Mouse (Mus musculus) liver, embryonic 14.5 days (tissue): ENCODE measurements at regions not wholly inside any gene's neighbourhood (a gene's known extent, or its start where the extent isn't known, plus 50 kb on each side); places are given as distances from the start of the nearest gene placed in this dataset.

ENCODE experiments used
- ATAC-seq: fragments of 200-750 bp; cut with Nextera tagmentation; 2 replicates; pipeline ENCODE4 v1.8.0; 2017; ENCODE audit warnings: moderate number of reproducible peaks, mild to moderate bottlenecking, moderate library complexity; ENCODE audit not compliant: insufficient read depth
- DNase-seq, 3 experiments: peaks; one replicate each; pipeline ENCODE4 v3.0.0-alpha.2; 2012 to 2013; ENCODE audit warnings: low read depth in 3 of 3, low spot score in 3 of 3
- H3K27ac ChIP-seq: fragments of 300-500 bp; sonication (generic); 2 replicates; pipeline ENCODE4 v1.5.1; 2014; ENCODE audit warnings: moderate library complexity, mild to moderate bottlenecking, control low read depth, inconsistent platforms
- H3K27me3 ChIP-seq: fragments of 300-500 bp; sonication (generic); 2 replicates; pipeline ENCODE4 v1.6.1; 2014; ENCODE audit warnings: mild to moderate bottlenecking, low read length, moderate library complexity; ENCODE audit not compliant: control insufficient read depth, insufficient read depth
- H3K36me3 ChIP-seq: fragments of 300-500 bp; sonication (generic); replicated peaks from 2 replicates; pipeline ENCODE4 v1.6.1; 2014; ENCODE audit warnings: low read depth; ENCODE audit not compliant: control insufficient read depth, insufficient read depth
- H3K4me1 ChIP-seq, 2 experiments: fragments of 200-500 bp in 1 of 2; fragments of 300-500 bp in 1 of 2; sonication (generic) in 1 of 2; replicated peaks; 2 replicates each; pipeline ENCODE4 v1.6.1; 2012 to 2014; ENCODE audit warnings: antibody characterized with exemption in 1 of 2, inconsistent platforms in 1 of 2, low read length in 1 of 2; ENCODE audit not compliant: control insufficient read depth in 2 of 2, insufficient read depth in 2 of 2
- H3K4me2 ChIP-seq: fragments of 300-500 bp; sonication (generic); 2 replicates; pipeline ENCODE4 v1.6.1; 2014; ENCODE audit warnings: low read depth, mild to moderate bottlenecking, control low read depth, moderate library complexity
- H3K4me3 ChIP-seq, 2 experiments: fragments of 200-500 bp in 1 of 2; fragments of 300-500 bp in 1 of 2; sonication (generic) in 1 of 2; 2 replicates each; pipeline ENCODE4 v1.5.1; 2012 to 2014; ENCODE audit warnings: low read depth in 2 of 2, low read length in 2 of 2, mild to moderate bottlenecking in 2 of 2, control low read depth in 1 of 2, inconsistent platforms in 1 of 2, moderate library complexity in 1 of 2; ENCODE audit not compliant: insufficient read depth in 1 of 2
- H3K9ac ChIP-seq: fragments of 300-500 bp; sonication (generic); replicated peaks from 2 replicates; pipeline ENCODE4 v1.6.1; 2014; ENCODE audit warnings: mild to moderate bottlenecking, control low read depth, moderate library complexity
- H3K9me3 ChIP-seq: fragments of 300-500 bp; sonication (generic); 2 replicates; pipeline ENCODE4 v1.6.1; 2016; ENCODE audit warnings: low read length, mixed read lengths; ENCODE audit not compliant: control insufficient read depth
- CTCF ChIP-seq: IDR thresholded peaks from 2 replicates; pipeline ENCODE4 v1.5.1; 2016; ENCODE audit warnings: antibody characterized with exemption, low read depth, control low read depth
- EP300 ChIP-seq: IDR thresholded peaks from 2 replicates; pipeline ENCODE4 v1.6.1; 2016; ENCODE audit warnings: antibody characterized with exemption, low read depth
- WGBS: fragments of 180-500 bp; shearing (Covaris S2); extraction: QIAGEN DNeasy Blood & Tissue Kit; methylation state at CpG from one replicate; pipeline ENCODE4 v1.1.7; 2014; ENCODE audit not compliant: insufficient replicate concordance; 5-methylcytosine and 5-hydroxymethylcytosine counted together

- no peaks in the 10 kb centered on the region for H3K27me3 ChIP-seq
- no peak overlapping the region for H3K4me3 ChIP-seq
- ATAC-seq = no peak
Measured at GRCm38 (mm10) chr4:56305664-56306330, 434.1 kb upstream of the Gm26657 start.

DNA sequence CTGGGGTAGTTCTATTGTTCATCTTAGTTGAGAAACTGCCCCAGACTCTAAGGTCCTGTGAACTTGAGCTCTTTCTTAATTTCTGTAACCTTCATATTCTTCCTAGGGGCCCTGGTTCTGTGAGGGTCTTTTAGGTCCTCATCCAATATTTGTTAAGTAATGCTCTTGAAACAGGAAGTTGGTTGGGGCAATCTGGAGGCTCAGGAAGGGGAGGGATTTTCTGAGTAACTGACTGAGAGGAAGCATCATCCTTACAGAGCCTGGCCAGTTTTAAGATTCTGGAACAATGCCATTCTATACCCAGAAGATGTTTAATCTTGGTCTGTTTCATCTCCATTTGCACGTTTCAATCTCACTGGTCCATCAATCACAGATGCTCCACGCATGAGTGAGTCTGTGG, 435.6 kb upstream of the Gm26657 start:
- no peaks in the 10 kb centered on the region for H3K36me3 ChIP-seq
- H3K9me3 ChIP-seq = no peaks in the 10 kb centered on the region
- H3K4me2 ChIP-seq = no peak overlapping the region
- DNase-seq (no peak), ATAC-seq (no peak)
- H3K4me3 ChIP-seq = no peak overlapping the region
- H3K27me3 ChIP-seq = no peaks in the 10 kb centered on the region
- no peak overlapping the region for H3K27ac ChIP-seq
- H3K4me1 ChIP-seq = no peaks in the 10 kb centered on the region
- H3K9ac ChIP-seq = no peak overlapping the region
- WGBS = 27% methylated on average over 2 of the region's 2 CpGs
- TF ChIP-seq CTCF (no peak), EP300 (no peak)

More at GRCm38 (mm10) chr4:56305664-56306330, 434.1 kb upstream of the Gm26657 start:
- Histone ChIP-seq H3K4me2 (no peak overlapping the region), H3K27ac (no peak overlapping the region), H3K9ac (no peak overlapping the region), H3K36me3 (no peaks in the 10 kb centered on the region), H3K4me1 (no peaks in the 10 kb centered on the region), H3K9me3 (no peaks in the 10 kb centered on the region)
- TF ChIP-seq CTCF (no peak), EP300 (no peak)
- DNase-seq = no peak
- 39% methylated on average over 6 of the region's 6 CpGs for WGBS

DNA sequence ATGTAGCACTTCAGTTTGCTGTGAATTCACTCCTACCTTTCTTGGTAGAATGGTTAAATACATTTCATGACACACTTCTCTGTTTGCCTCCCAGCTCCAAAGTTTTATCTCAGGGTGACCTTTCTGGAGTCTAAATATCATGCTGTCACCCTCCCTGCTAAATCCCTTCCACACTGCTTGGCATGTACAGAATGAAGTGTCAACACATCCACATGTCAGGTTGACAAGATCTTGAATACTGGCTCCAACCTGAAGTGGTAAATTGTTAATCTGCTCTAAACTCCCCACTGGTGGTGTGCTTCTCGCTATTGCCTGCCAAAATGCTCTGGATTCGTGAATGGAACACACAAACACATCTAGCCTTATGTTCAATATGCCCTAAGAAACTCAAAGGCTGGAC, 451.9 kb upstream of the Gm26657 start:
- Histone ChIP-seq H3K36me3 (no peaks in the 10 kb centered on the region), H3K9ac (no peak overlapping the region), H3K27me3 (no peaks in the 10 kb centered on the region), H3K4me2 (no peak overlapping the region), H3K4me3 (no peak overlapping the region), H3K27ac (no peak overlapping the region), H3K9me3 (no peaks in the 10 kb centered on the region), H3K4me1 (no peaks in the 10 kb centered on the region)
- TF ChIP-seq EP300 = no peak
- no peak for TF ChIP-seq CTCF
- ATAC-seq (no peak), DNase-seq (no peak)
- WGBS = 48% methylated on average over 2 of the region's 2 CpGs

DNA sequence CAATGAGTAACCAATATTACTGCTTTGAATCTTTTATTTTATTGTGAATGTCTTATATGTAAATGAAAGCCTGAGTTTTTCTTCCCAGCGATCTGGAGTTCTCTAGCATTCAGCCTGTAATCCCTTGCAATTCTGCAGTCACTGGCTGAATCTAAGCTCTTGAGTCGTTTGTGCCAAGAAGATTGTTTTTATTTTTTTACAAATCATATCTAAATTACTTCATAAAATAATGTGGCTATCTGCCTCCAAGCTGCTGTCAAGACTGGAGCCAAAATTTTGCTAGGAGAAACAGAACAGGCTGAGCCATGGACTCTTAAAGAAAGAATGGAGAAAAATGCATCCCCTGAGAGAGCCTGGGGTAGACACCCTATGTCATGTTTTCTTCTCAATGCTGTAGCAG, 455.4 kb upstream of the Gm26657 start:
- Histone ChIP-seq H3K4me3 (no peak overlapping the region), H3K9ac (no peak overlapping the region), H3K27me3 (no peaks in the 10 kb centered on the region), H3K4me2 (no peak overlapping the region), H3K27ac (no peak overlapping the region), H3K9me3 (no peaks in the 10 kb centered on the region), H3K4me1 (no peaks in the 10 kb centered on the region), H3K36me3 (no peaks in the 10 kb centered on the region)
- DNase-seq (no peak), ATAC-seq (no peak)
- TF ChIP-seq CTCF = no peak
- no peak for TF ChIP-seq EP300
- WGBS = 51% methylated on average over 2 of the region's 2 CpGs

- no peaks in the 10 kb centered on the region for H3K4me1 ChIP-seq
- no peak overlapping the region for H3K4me2 ChIP-seq
- no peaks in the 10 kb centered on the region for H3K27me3 ChIP-seq
- no peak overlapping the region for H3K9ac ChIP-seq
- WGBS = 62% methylated on average over 3 of the region's 3 CpGs
- no peak overlapping the region for H3K27ac ChIP-seq
- no peak for ATAC-seq
- no peak overlapping the region for H3K4me3 ChIP-seq
- H3K9me3 ChIP-seq = no peaks in the 10 kb centered on the region
- no peak for TF ChIP-seq EP300
- TF ChIP-seq CTCF = no peak
- no peak for DNase-seq
- no peaks in the 10 kb centered on the region for H3K36me3 ChIP-seq
Measured at GRCm38 (mm10) chr4:56275836-56276235, 464.0 kb upstream of the Gm26657 start.
